Mouse (Mus musculus): ENCODE measurements around the gene Tango2. TPM values are rescaled to one million over a fixed set of nuclear protein-coding genes. Genes with fewer than 3 reads are reported as not detected.

Tango2 gene
- total and polyA plus RNA-seq, 3 experiments = 42.8 to 87.0 (median 47.9) TPM

GRCm38 (mm10) chr16:18378489-18378888 lies 30.6 kb upstream of the Tango2 start:
- DNase-seq (ENCODE audit: low spot score) = no peak
- Histone ChIP-seq H3K4me3 (ENCODE audit: low read depth, low read length) (no peak overlapping the region), H3K9me3 (replicated peaks) (no peaks in the 10 kb centered on the region), H3K36me3 (replicated peaks) (no peaks in the 10 kb centered on the region), H3K27me3 (ENCODE audit: insufficient read depth, low read length) (no peaks in the 10 kb centered on the region), H3K4me1 (ENCODE audit: insufficient read depth, low read depth, low read length) (peaks cover 68% of the 10 kb centered on the region)
- TF ChIP-seq TAL1 (conservative IDR thresholded peaks at IDR 0.05; ENCODE audit: low read depth, low read length) (no peak), GATA2 (IDR thresholded peaks at IDR 0.05; ENCODE audit: borderline replicate concordance, low read depth, low read length) (no peak)
- ATAC-seq (ENCODE audit: extremely low read depth, insufficient number of reproducible peaks, low FRiP score, poor library complexity, severe bottlenecking) = no peak

GRCm38 (mm10) chr16:18377203-18377602 lies 29.3 kb upstream of the Tango2 start:
- H3K4me3 ChIP-seq (ENCODE audit: low read depth, low read length) = peak overlapping the region; percentile 17; the same call in 1 of the 2 replicates
- TF ChIP-seq GATA2 (IDR thresholded peaks at IDR 0.05; ENCODE audit: borderline replicate concordance, low read depth, low read length) (no peak), POLR2AphosphoS5 (IDR thresholded peaks at IDR 0.05; ENCODE audit: insufficient replicate concordance, low read depth, low read length) (no peak)
- no peaks in the 10 kb centered on the region for H3K9me3 ChIP-seq (replicated peaks)
- H3K4me1 ChIP-seq (ENCODE audit: insufficient read depth, low read depth, low read length) = peaks cover 65% of the 10 kb centered on the region
- DNase-seq (ENCODE audit: low spot score) (peak; percentile 68), ATAC-seq (ENCODE audit: extremely low read depth, insufficient number of reproducible peaks, low FRiP score, poor library complexity, severe bottlenecking) (peak; percentile 64)
- H3K27me3 ChIP-seq (ENCODE audit: insufficient read depth, low read length) = no peaks in the 10 kb centered on the region
- no peaks in the 10 kb centered on the region for H3K36me3 ChIP-seq (replicated peaks)

- no peaks in the 10 kb centered on the region for H3K36me3 ChIP-seq (replicated peaks)
- TF ChIP-seq TAL1 (conservative IDR thresholded peaks at IDR 0.05; ENCODE audit: low read depth, low read length) (no peak), GATA1 (IDR thresholded peaks at IDR 0.05; ENCODE audit: borderline replicate concordance, low read length) (no peak), POLR2AphosphoS5 (IDR thresholded peaks at IDR 0.05; ENCODE audit: insufficient replicate concordance, low read depth, low read length) (no peak), CTCF (IDR thresholded peaks at IDR 0.05; ENCODE audit: low read depth, low read length) (no peak), GATA2 (IDR thresholded peaks at IDR 0.05; ENCODE audit: borderline replicate concordance, low read depth, low read length) (no peak)
- no peak overlapping the region; the same call in 1 of the 2 replicates for H3K4me3 ChIP-seq (ENCODE audit: low read depth, low read length)
- ATAC-seq (ENCODE audit: extremely low read depth, insufficient number of reproducible peaks, low FRiP score, poor library complexity, severe bottlenecking) = peak; percentile 54; the same call in 1 of the 2 replicates
- no peaks in the 10 kb centered on the region for H3K27me3 ChIP-seq (ENCODE audit: insufficient read depth, low read length)
- no peak for DNase-seq (ENCODE audit: low spot score)
- H3K4me1 ChIP-seq (ENCODE audit: insufficient read depth, low read depth, low read length) = peaks cover 67% of the 10 kb centered on the region
- no peaks in the 10 kb centered on the region for H3K9me3 ChIP-seq (replicated peaks)
Observed at GRCm38 (mm10) chr16:18376297-18376954, 28.5 kb upstream of the Tango2 start.

GRCm38 (mm10) chr16:18373632-18374031 lies 25.7 kb upstream of the Tango2 start:
- no peak overlapping the region for H3K4me3 ChIP-seq (ENCODE audit: low read depth, low read length)
- ATAC-seq (ENCODE audit: extremely low read depth, insufficient number of reproducible peaks, low FRiP score, poor library complexity, severe bottlenecking) (no peak), DNase-seq (ENCODE audit: low spot score) (no peak)
- no peaks in the 10 kb centered on the region for H3K9me3 ChIP-seq (replicated peaks)
- no peaks in the 10 kb centered on the region for H3K36me3 ChIP-seq (replicated peaks)
- no peak for TF ChIP-seq GATA2 (IDR thresholded peaks at IDR 0.05; ENCODE audit: borderline replicate concordance, low read depth, low read length)
- TF ChIP-seq POLR2AphosphoS5 (IDR thresholded peaks at IDR 0.05; ENCODE audit: insufficient replicate concordance, low read depth, low read length) = no peak
- no peak for TF ChIP-seq GATA1 (IDR thresholded peaks at IDR 0.05; ENCODE audit: borderline replicate concordance, low read length)
- no peak for TF ChIP-seq TAL1 (conservative IDR thresholded peaks at IDR 0.05; ENCODE audit: low read depth, low read length)
- TF ChIP-seq CTCF (IDR thresholded peaks at IDR 0.05; ENCODE audit: low read depth, low read length) = no peak
- H3K27me3 ChIP-seq (ENCODE audit: insufficient read depth, low read length) = no peaks in the 10 kb centered on the region
- peaks cover 76% of the 10 kb centered on the region for H3K4me1 ChIP-seq (ENCODE audit: insufficient read depth, low read depth, low read length)

GRCm38 (mm10) chr16:18370197-18370596 lies 22.3 kb upstream of the Tango2 start:
- ATAC-seq (ENCODE audit: extremely low read depth, insufficient number of reproducible peaks, low FRiP score, poor library complexity, severe bottlenecking) = peak; percentile 67
- peak overlapping the region; percentile 6; the same call in 1 of the 2 replicates for H3K4me3 ChIP-seq (ENCODE audit: low read depth, low read length)
- H3K4me1 ChIP-seq (ENCODE audit: insufficient read depth, low read depth, low read length) = peaks cover 56% of the 10 kb centered on the region

GRCm38 (mm10) chr16:18366849-18367248 lies 18.9 kb upstream of the Tango2 start:
- Histone ChIP-seq H3K4me1 (ENCODE audit: insufficient read depth, low read depth, low read length) (peaks cover 46% of the 10 kb centered on the region), H3K4me3 (ENCODE audit: low read depth, low read length) (no peak overlapping the region), H3K9me3 (replicated peaks) (peaks cover 6% of the 10 kb centered on the region), H3K27me3 (ENCODE audit: insufficient read depth, low read length) (no peaks in the 10 kb centered on the region), H3K36me3 (replicated peaks) (no peaks in the 10 kb centered on the region)
- ATAC-seq (ENCODE audit: extremely low read depth, insufficient number of reproducible peaks, low FRiP score, poor library complexity, severe bottlenecking) (no peak), DNase-seq (ENCODE audit: low spot score) (no peak)
- TF ChIP-seq POLR2AphosphoS5 (IDR thresholded peaks at IDR 0.05; ENCODE audit: insufficient replicate concordance, low read depth, low read length) (no peak), TAL1 (conservative IDR thresholded peaks at IDR 0.05; ENCODE audit: low read depth, low read length) (no peak), GATA2 (IDR thresholded peaks at IDR 0.05; ENCODE audit: borderline replicate concordance, low read depth, low read length) (no peak), GATA1 (IDR thresholded peaks at IDR 0.05; ENCODE audit: borderline replicate concordance, low read length) (no peak), CTCF (IDR thresholded peaks at IDR 0.05; ENCODE audit: low read depth, low read length) (no peak)

More at GRCm38 (mm10) chr16:18370197-18370596, 22.3 kb upstream of the Tango2 start:
- TF ChIP-seq TAL1 (conservative IDR thresholded peaks at IDR 0.05; ENCODE audit: low read depth, low read length) = peak; percentile 55
- TF ChIP-seq GATA1 (IDR thresholded peaks at IDR 0.05; ENCODE audit: borderline replicate concordance, low read length) = no peak
- H3K27me3 ChIP-seq (ENCODE audit: insufficient read depth, low read length) = no peaks in the 10 kb centered on the region
- 0 out of 2 replicates have a peak, but pooled peaks cover 2% of the 10 kb centered on the region for H3K9me3 ChIP-seq (replicated peaks)
- H3K36me3 ChIP-seq (replicated peaks) = no peaks in the 10 kb centered on the region
- peak; percentile 38 for DNase-seq (ENCODE audit: low spot score)

Measured in G1E (cell line).